Mouse (Mus musculus) limb, embryonic 12.5 days (tissue): Measurements from ENCODE around the gene Rab2b. TPM values are rescaled to one million over a fixed set of nuclear protein-coding genes. Genes with fewer than 3 reads are reported as not detected.

Experiments
- ATAC-seq: fragments of 200-750 bp; cut with Nextera tagmentation; 2 replicates; pipeline ENCODE4 v1.8.0; 2017; ENCODE audit warnings: low read depth, moderate TSS enrichment; ENCODE audit not compliant: insufficient number of reproducible peaks, insufficient read depth, low FRiP score, low TSS enrichment
- H3K27ac ChIP-seq: fragments of 300-500 bp; sonication (generic); 2 replicates; pipeline ENCODE4 v1.5.1; 2016; ENCODE audit warnings: mild to moderate bottlenecking, moderate library complexity
- H3K27me3 ChIP-seq: fragments of 300-500 bp; sonication (generic); 2 replicates; pipeline ENCODE4 v1.6.1; 2016; ENCODE audit warnings: mild to moderate bottlenecking, moderate library complexity
- H3K36me3 ChIP-seq: fragments of 300-500 bp; sonication (generic); 2 replicates; pipeline ENCODE4 v1.6.1; 2016; ENCODE audit warnings: mild to moderate bottlenecking, moderate library complexity
- H3K4me1 ChIP-seq: fragments of 300-500 bp; sonication (generic); replicated peaks from 2 replicates; pipeline ENCODE4 v1.6.1; 2016
- H3K4me2 ChIP-seq: fragments of 300-500 bp; sonication (generic); 2 replicates; pipeline ENCODE4 v1.6.1; 2016; ENCODE audit warnings: mild to moderate bottlenecking, moderate library complexity
- H3K4me3 ChIP-seq: fragments of 300-500 bp; sonication (generic); replicated peaks from 2 replicates; pipeline ENCODE4 v1.5.1; 2016; ENCODE audit warnings: mild to moderate bottlenecking
- H3K9ac ChIP-seq: fragments of 300-500 bp; sonication (generic); replicated peaks from 2 replicates; pipeline ENCODE4 v1.6.1; 2016; ENCODE audit warnings: mild to moderate bottlenecking, moderate library complexity
- H3K9me3 ChIP-seq: fragments of 300-500 bp; sonication (generic); 2 replicates; pipeline ENCODE4 v1.6.1; 2016; ENCODE audit warnings: mild to moderate bottlenecking, moderate library complexity
- WGBS: fragments of 180-500 bp; shearing (Covaris S2); methylation state at CpG from one replicate; pipeline ENCODE4 v1.1.7; 2016; 5-methylcytosine and 5-hydroxymethylcytosine counted together
- polyA plus RNA-seq: library from polyadenylated mRNA; unstranded; fragments of >200 nt; fragmentation: Nextera tagmentation; extraction: Ambion mirVana; gene quantifications from 2 replicates; pipeline ENCODE4 v1.2.1, GENCODE M21; 2016

Rab2b gene
- 23.2 and 23.5 TPM in 2 replicates for polyA plus RNA-seq

GRCm38 (mm10) chr14:52278932-52279746 lies at the start of gene Rab2b, which contains the start of gene Tox4:
Gene Rab2b (minus strand): TSS chr14:52279545.
Gene Tox4 (plus strand): TSS chr14:52279146.
- Histone ChIP-seq H3K9ac (peak within 1 kb of the TSS; percentile 83), H3K27ac (peak within 1 kb of the TSS; percentile 77), H3K4me1 (peaks cover 8% of the 10 kb centered on the region), H3K36me3 (peaks cover 18% of the 10 kb centered on the region), H3K4me3 (peak within 1 kb of the TSS; percentile 82), H3K9me3 (no peaks in the 10 kb centered on the region), H3K27me3 (no peaks in the 10 kb centered on the region), H3K4me2 (peak within 1 kb of the TSS; percentile 73)
- peak; percentile 99 for ATAC-seq
- under 1% methylated on average over 66 of the region's 66 CpGs for WGBS

DNA sequence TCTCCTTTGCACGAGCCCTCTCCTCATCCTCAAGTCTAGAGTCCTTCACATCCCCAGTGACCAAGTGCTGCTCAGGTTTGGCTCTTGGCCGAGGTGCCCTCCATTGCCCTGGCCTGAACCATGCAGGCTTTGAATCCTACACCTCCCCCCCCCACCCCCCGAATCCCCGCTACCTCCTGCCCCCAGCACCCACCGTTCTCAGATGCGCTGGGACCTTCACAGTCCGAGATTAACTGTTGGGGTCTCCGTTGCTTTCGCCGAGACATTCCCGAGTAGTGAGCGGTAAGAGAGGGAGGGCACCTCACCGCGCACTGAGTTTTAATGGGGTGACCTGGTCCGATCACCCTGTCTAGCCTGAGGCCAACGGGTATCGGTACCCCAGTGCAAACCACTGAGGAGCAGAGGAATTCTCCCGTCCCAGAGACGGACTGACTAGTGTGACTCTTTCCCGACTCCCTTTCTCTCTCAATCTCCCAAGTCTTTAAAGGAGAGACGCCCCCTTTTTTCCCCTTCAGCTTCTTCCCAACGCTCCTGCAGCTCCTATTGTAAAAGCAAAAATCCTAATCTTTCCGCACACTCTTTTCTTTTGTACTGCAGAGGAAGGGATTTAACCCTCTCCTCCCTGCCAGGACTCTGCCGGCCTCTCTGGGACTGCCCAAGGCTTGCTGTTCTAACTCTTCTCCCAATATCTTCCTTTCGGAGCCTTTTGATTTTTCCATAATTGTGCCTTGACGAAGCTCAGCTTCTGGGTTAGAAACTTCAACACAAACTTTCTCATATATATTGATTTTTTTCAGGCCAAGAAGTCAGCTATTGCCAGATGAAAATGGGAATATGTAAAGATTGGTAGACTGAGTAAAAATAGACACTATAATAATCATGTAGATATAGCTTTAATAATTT lies 48.8 kb upstream of the Rab2b start, which contains the start of gene Sall2:
TSS of gene Sall2 (minus strand) at position 853 of the 903 bp plus-strand sequence.
- Histone ChIP-seq H3K4me1 (peaks cover 5% of the 10 kb centered on the region; the same call in 1 of the 2 replicates), H3K36me3 (no peaks in the 10 kb centered on the region), H3K9ac (peak within 1 kb of the TSS; percentile 47), H3K9me3 (no peaks in the 10 kb centered on the region), H3K4me3 (peak within 1 kb of the TSS; percentile 42), H3K27ac (no peak within 1 kb of the TSS), H3K27me3 (peaks cover 66% of the 10 kb centered on the region), H3K4me2 (peak within 1 kb of the TSS; percentile 79)
- ATAC-seq, result peak; percentile 80
- WGBS, result 1% methylated on average over 26 of the region's 26 CpGs

- ATAC-seq, result no peak
- no peak overlapping the region for H3K27ac ChIP-seq
These were observed 48.1 kb upstream of the Rab2b start for GRCm38 (mm10) chr14:52327375-52327901.

GRCm38 (mm10) chr14:52325890-52326289 lies 46.5 kb upstream of the Rab2b start:
- no peak overlapping the region for H3K4me3 ChIP-seq
- 13% methylated on average over 4 of the region's 4 CpGs for WGBS
- ATAC-seq, result no peak; the same call in 1 of the 2 replicates
- no peak overlapping the region for H3K4me2 ChIP-seq
- peaks cover 54% of the 10 kb centered on the region for H3K27me3 ChIP-seq
- H3K27ac ChIP-seq, result no peak overlapping the region
- no peaks in the 10 kb centered on the region for H3K9me3 ChIP-seq
- H3K9ac ChIP-seq, result no peak overlapping the region
- peaks cover 5% of the 10 kb centered on the region; the same call in 1 of the 2 replicates for H3K4me1 ChIP-seq
- no peaks in the 10 kb centered on the region for H3K36me3 ChIP-seq

More at GRCm38 (mm10) chr14:52327375-52327901, 48.1 kb upstream of the Rab2b start:
- 2% methylated on average over 14 of the region's 14 CpGs for WGBS
- Histone ChIP-seq H3K27me3 (peaks cover 66% of the 10 kb centered on the region), H3K4me3 (peak overlapping the region; percentile 42), H3K9ac (peak overlapping the region; percentile 47; the same call in 1 of the 2 replicates), H3K4me1 (peaks cover 5% of the 10 kb centered on the region; the same call in 1 of the 2 replicates), H3K9me3 (no peaks in the 10 kb centered on the region), H3K4me2 (peak overlapping the region; percentile 79), H3K36me3 (no peaks in the 10 kb centered on the region)

- Histone ChIP-seq H3K4me2 (no peak overlapping the region), H3K4me3 (no peak overlapping the region), H3K9me3 (no peaks in the 10 kb centered on the region), H3K4me1 (peaks cover 17% of the 10 kb centered on the region), H3K9ac (no peak overlapping the region), H3K36me3 (peaks cover 6% of the 10 kb centered on the region), H3K27ac (no peak overlapping the region), H3K27me3 (no peaks in the 10 kb centered on the region)
- 66% methylated on average over 6 of the region's 6 CpGs for WGBS
- no peak for ATAC-seq
These were observed 40.0 kb upstream of the Rab2b start for GRCm38 (mm10) chr14:52319361-52319760.

DNA sequence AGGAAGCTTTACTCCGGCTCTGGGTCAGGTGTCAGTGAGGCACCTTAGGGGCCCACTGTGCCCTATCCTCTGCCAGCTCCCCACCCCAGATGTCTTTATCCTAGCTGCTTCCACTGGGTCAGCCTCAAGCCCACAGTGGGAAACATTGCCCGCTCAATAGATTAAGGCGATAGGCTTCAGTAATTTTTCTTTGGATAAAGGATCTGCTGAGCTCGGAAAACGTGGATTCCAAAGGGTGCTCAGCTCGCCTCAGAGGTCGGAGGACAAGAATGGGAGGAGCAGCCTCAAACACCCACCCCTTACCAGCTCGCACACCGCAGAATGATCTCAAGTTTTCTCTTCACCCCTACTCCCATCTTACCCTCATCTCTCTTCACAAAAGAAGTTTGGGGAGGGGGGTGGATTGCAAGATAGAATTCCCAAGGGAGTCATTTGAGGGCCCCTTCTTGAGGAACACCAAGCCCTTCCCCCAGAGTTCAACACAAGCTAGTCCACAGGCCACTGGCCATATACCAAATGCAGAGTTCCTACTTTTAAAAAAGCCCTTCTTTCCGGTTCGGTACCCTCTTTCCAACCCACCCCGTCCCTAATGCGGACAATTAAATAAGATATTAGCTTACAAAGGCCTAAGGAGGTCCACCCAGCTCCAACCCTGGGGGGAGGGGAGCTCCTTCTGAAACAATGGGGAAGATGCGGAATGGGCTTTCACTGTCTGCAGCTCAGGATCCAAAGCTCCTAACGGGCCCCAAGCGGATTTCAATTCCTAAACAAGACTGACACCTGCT lies 37.3 kb upstream of the Rab2b start:
- peaks cover 21% of the 10 kb centered on the region for H3K9me3 ChIP-seq
- peak overlapping the region; percentile 90 for H3K9ac ChIP-seq
- H3K4me2 ChIP-seq, result peak overlapping the region; percentile 88
- H3K36me3 ChIP-seq, result peaks cover 33% of the 10 kb centered on the region
- ATAC-seq, result peak; percentile 71
- H3K4me3 ChIP-seq, result peak overlapping the region; percentile 83
- H3K27ac ChIP-seq, result peak overlapping the region; percentile 92
- no peaks in the 10 kb centered on the region for H3K27me3 ChIP-seq
- H3K4me1 ChIP-seq, result peaks cover 20% of the 10 kb centered on the region
- WGBS, result 10% methylated on average over 16 of the region's 16 CpGs

DNA sequence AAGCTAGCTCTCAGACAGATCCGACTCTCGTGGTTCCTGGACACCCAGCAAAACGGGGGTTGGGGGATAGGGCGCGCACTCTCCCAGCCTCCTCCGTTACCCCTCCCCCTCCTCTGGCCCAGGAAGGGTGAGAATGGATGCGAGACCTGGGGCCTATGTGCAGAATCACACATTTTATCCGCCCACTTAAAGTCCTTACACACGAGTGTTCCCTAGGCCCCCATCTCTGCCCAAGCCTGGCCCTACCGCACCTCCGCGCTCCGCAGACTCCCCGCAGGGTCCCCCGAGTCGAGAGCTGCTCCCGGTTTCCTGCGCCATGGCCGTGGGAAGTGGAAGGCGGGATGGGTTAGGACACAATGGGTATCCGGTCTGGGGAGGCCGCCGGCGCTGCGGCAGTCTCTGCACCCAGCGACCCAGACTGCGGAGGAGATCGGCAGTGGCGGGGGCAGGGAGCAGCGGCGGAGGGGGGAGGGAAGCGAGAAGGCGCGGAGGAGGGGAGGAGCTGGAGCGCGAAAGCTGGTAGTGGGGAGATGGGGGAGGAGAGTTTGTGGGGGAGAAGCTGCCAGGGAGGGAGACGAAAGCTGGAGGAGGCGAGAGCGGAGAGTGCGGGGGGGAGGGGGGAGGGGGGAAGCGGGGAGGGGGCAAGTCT lies 36.6 kb upstream of the Rab2b start:
- peaks cover 41% of the 10 kb centered on the region for H3K36me3 ChIP-seq

GRCm38 (mm10) chr14:52315283-52315780 lies 36.0 kb upstream of the Rab2b start:
- 4% methylated on average over 17 of the region's 17 CpGs for WGBS
- Histone ChIP-seq H3K4me3 (peak overlapping the region; percentile 83), H3K9me3 (peaks cover 21% of the 10 kb centered on the region), H3K36me3 (peaks cover 46% of the 10 kb centered on the region), H3K4me1 (peaks cover 21% of the 10 kb centered on the region), H3K27me3 (no peaks in the 10 kb centered on the region), H3K4me2 (peak overlapping the region; percentile 88), H3K27ac (peak overlapping the region; percentile 92), H3K9ac (peak overlapping the region; percentile 90)
- ATAC-seq, result peak; percentile 9; the same call in 1 of the 2 replicates

More for the DNA sequence above, 36.6 kb upstream of the Rab2b start:
- H3K9ac ChIP-seq, result peak overlapping the region; percentile 90
- H3K27me3 ChIP-seq, result no peaks in the 10 kb centered on the region
- H3K4me1 ChIP-seq, result peaks cover 21% of the 10 kb centered on the region
- H3K4me2 ChIP-seq, result peak overlapping the region; percentile 88
- peak; percentile 85 for ATAC-seq
- peaks cover 21% of the 10 kb centered on the region for H3K9me3 ChIP-seq
- WGBS, result 1% methylated on average over 33 of the region's 41 CpGs
- H3K4me3 ChIP-seq, result peak overlapping the region; percentile 83
- peak overlapping the region; percentile 92 for H3K27ac ChIP-seq

DNA sequence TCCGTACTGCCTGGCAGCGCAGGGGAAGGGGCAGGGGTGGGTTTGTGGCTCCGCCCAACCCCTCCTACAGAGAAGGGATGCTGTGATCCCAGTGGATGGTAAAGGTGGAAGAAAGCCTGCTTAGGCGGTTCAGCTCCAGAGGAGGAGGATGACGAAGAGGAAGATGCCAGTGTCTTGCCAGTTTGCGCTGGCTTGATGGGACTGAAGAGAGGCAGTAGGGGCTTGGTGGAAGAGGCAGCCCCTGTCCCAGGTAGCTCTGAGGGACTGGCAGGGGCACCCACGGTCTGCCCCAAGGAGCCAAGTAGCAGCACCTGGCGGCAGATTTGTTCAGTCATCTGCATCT lies 35.4 kb upstream of the Rab2b start:
- ATAC-seq, result no peak
- Histone ChIP-seq H3K4me1 (peaks cover 21% of the 10 kb centered on the region), H3K36me3 (peaks cover 51% of the 10 kb centered on the region), H3K27ac (peak overlapping the region; percentile 92; the same call in 1 of the 2 replicates), H3K9me3 (peaks cover 21% of the 10 kb centered on the region), H3K4me2 (peak overlapping the region; percentile 88), H3K27me3 (no peaks in the 10 kb centered on the region), H3K4me3 (peak overlapping the region; percentile 83), H3K9ac (peak overlapping the region; percentile 90)
- WGBS, result 49% methylated on average over 8 of the region's 8 CpGs
